In the genomic region with DNA sequence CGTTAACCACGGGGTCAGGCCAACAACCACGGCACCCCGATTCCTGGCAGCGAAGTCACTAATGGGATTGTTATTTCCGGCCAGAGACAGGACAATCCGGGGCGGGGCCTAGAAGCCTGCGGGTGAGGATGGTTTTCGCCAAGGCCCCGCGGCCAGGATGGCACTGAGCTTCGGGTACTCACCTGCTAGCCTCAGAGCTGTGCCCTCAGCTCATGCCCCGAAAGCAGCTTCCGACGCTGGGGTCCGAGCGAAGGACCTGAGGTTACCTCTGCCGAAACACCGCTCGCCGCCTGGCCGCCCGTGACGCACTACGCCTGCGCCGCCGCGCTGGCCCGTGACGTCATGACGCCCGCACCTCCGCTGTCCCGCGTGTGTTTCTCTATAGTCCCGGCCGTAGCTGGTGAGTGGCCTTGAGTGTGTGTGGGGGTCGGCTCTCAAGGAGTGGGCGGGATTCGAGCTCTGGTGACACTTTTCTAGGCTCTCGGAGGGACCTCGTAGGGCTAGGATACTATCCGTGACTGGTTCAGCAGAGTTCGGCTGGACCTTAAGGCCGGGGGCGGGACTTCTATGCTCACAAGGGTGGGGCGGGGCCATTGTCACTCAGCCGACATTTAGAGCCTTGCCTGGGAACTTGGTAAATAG, we compare ENCODE assay signal across 8 mouse cellular contexts. TPM values are rescaled to one million over a fixed set of nuclear protein-coding genes. Genes with fewer than 3 reads are reported as not detected.
DNase-seq lines count a peak whose midpoint lies in the region; ATAC-seq lines count a peak whose summit lies in the region.

Gene Mrrf, plus strand, starts transcription at position 90 of the 642 bp plus-strand sequence.
Gene Rbm18, minus strand, starts transcription at position 474 of the 642 bp plus-strand sequence.

- peak; percentile 96 for ATAC-seq in megakaryocyte progenitor cell, adult 5-6 weeks (replicated peaks; ENCODE audit: poor library complexity)

- peak; percentile 95 for DNase-seq in adipocyte (ENCODE audit: low spot score)
- peak; percentile 95 for DNase-seq in embryo, embryonic 10 days (ENCODE audit: low spot score)
- DNase-seq in gastrocnemius, postnatal 10 days, result peak; percentile 93
- DNase-seq in induced T-regulatory cell, adult 2 months (ENCODE audit: low read depth), result peak; percentile 94
- peak; percentile 78 to 95 for DNase-seq in left cerebral cortex, adult 9 months (ENCODE audit: low spot score in 2 of 2)
- peak; percentile 92 for DNase-seq in right cerebral cortex, postnatal 14 days
- DNase-seq in urinary bladder, postnatal 36 days (ENCODE audit: low spot score in 2 of 2), result peak; percentile 89 to 93

RNA-seq across cellular contexts. Expression of gene Mrrf, which starts in this region (rescaled TPM):
- 10 to 100 TPM; 18.7 to 21.4 TPM for total RNA-seq in gastrocnemius, postnatal 10 days (2021)
- 21.4 and 21.6 TPM in 2 replicates for total RNA-seq in megakaryocyte progenitor cell, adult 5-6 weeks (2015)
- 23.5 and 24.4 TPM in 2 replicates for total RNA-seq in megakaryocyte progenitor cell, adult 5-6 weeks (2017)

RNA-seq across cellular contexts. Expression of gene Rbm18, which starts in this region (rescaled TPM):
- total RNA-seq in gastrocnemius, postnatal 10 days (2021), result 10 to 100 TPM; 32.9 to 33.3 TPM
- 32.7 and 34.3 TPM in 2 replicates for total RNA-seq in megakaryocyte progenitor cell, adult 5-6 weeks (2015)
- 21.0 and 22.2 TPM in 2 replicates for total RNA-seq in megakaryocyte progenitor cell, adult 5-6 weeks (2017)

Comparison
In these comparisons a context has a peak if more than half of its experiments do, and no peak if none do; other contexts are left out.
1. Peak in every context shown above with its lines: DNase-seq and ATAC-seq.